Mouse (Mus musculus): Measurements from ENCODE around the gene Fbn1. TPM values are rescaled to one million over a fixed set of nuclear protein-coding genes. Genes with fewer than 3 reads are reported as not detected.

Fbn1 gene
- polyA plus RNA-seq, 1 experiment = 3.5 TPM

DNA sequence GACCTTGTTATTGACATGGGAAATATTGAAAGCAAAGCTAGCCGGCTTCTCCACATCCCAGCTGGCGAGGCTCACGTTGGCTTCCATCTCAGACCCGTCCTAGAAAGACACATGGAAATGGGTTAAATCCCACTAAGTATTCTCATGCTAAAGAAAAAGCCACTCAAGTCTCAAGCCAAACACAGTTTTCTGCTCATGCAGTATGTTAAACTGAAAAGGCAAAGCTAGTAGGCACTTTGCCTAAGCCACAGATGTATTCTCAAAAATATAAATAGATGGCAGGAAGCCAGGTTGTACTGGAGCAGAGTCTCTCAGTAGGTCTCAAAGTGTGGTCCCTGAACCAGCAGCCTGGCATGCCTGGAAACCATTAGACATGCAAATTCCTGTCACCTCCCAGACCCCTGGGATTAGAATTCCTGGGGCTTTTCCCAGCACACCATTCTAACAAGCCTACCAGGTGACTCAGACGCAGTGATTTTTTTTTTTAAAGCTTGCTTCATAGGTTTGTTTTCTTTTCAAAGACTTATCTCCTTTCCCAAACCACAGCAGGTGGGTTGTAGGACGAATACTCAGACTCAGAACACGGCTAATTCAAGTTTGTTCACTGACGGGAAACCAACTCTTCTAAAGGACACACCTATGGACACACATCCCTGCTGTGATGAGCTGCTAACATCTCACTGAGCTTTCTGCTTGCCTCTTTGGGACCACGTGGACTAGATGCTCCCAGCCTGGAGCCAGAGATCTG, 205.7 kb downstream of the Fbn1 start:
- no peak for TF ChIP-seq CTCF (IDR thresholded peaks at IDR 0.05; ENCODE audit: control insufficient read depth, insufficient read depth, low read length)
- no peak for TF ChIP-seq POLR2A (IDR thresholded peaks at IDR 0.05; ENCODE audit: borderline replicate concordance, control insufficient read depth, low read depth, low read length)
- H3K4me1 ChIP-seq (ENCODE audit: control insufficient read depth, insufficient read depth, low read length) = no peaks in the 10 kb centered on the region; the same call in 1 of the 2 replicates
- WGBS = 78% methylated on average over 9 of the region's 9 CpGs
- no peak overlapping the region for H3K4me3 ChIP-seq (replicated peaks; ENCODE audit: control insufficient read depth, low read depth, low read length)
- H3K27ac ChIP-seq (ENCODE audit: control insufficient read depth, insufficient read depth, low read depth, low read length, poor library complexity) = no peak overlapping the region

DNA sequence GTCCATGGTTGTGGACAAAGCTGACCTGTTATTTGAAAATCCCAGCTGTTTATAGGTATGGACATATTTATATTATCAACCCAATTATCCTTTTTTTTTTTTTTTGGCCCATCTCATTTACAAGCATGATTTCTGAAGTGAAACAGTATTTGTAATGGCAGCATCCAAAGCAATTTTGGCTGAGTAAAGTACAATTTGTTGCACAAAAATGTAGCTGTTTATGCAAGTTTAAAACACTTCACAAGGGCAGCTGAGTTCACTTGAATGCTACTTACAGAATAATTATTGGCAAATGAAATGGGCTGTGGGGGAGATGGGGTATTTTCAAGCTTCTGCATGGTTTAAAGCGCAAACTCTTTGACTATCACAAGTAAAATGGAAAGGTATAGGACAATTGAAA, 209.0 kb downstream of the Fbn1 start:
- WGBS = 93% methylated on average over 1 of the region's 1 CpGs
- Histone ChIP-seq H3K27ac (ENCODE audit: control insufficient read depth, insufficient read depth, low read depth, low read length, poor library complexity) (no peak overlapping the region), H3K4me1 (ENCODE audit: control insufficient read depth, insufficient read depth, low read length) (no peaks in the 10 kb centered on the region), H3K4me3 (replicated peaks; ENCODE audit: control insufficient read depth, low read depth, low read length) (no peak overlapping the region)
- TF ChIP-seq POLR2A (IDR thresholded peaks at IDR 0.05; ENCODE audit: borderline replicate concordance, control insufficient read depth, low read depth, low read length) = no peak
- TF ChIP-seq CTCF (IDR thresholded peaks at IDR 0.05; ENCODE audit: control insufficient read depth, insufficient read depth, low read length) = no peak

DNA sequence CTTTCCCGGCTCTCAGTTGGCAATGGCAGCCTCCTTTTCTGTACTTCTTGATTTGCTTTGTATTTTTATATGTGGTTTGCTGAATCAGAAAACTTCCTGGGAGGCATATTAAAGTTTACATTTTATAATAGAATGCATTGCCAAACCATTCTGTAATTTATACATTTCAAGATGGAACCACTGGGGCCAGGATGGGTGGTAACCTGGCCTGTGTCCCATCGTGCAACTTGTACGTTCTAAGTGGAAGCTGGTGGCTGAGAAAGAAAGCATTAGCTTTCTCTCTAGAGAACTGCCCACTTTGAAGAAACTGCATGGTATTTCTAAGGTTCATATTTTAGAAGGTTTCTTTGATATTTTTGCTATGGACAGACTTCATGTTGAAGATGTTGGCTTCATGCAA, 212.3 kb downstream of the Fbn1 start:
- H3K4me1 ChIP-seq (ENCODE audit: control insufficient read depth, insufficient read depth, low read length) = no peaks in the 10 kb centered on the region
- H3K4me3 ChIP-seq (replicated peaks; ENCODE audit: control insufficient read depth, low read depth, low read length) = no peak overlapping the region
- 91% methylated on average over 3 of the region's 3 CpGs for WGBS
- no peak overlapping the region for H3K27ac ChIP-seq (ENCODE audit: control insufficient read depth, insufficient read depth, low read depth, low read length, poor library complexity)
- no peak for TF ChIP-seq POLR2A (IDR thresholded peaks at IDR 0.05; ENCODE audit: borderline replicate concordance, control insufficient read depth, low read depth, low read length)
- no peak for TF ChIP-seq CTCF (IDR thresholded peaks at IDR 0.05; ENCODE audit: control insufficient read depth, insufficient read depth, low read length)

DNA sequence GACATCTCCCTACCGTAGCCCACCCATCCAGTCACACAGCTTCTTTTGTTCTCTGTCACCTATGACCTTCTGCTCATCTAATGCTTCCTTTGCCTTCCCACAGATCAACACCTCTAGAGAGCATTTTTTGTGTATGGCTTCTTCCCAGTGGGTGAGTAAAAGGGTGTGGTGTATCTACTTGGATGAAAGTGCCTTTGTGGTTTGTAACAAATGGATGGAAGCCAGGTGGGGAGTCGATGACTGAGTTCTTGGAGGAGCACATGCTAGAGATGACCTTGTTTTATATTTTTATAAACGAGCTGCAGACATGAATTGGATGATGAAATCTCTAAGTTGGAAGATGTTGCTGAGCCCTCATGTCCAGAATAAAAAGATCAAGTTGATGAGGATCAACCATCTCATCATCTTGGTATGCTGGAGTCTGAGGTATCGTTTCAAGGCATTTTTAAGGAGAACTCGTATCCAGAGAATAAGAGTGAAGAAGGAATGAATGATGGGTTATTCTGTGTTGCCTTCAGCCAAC, 213.8 kb downstream of the Fbn1 start:
- Histone ChIP-seq H3K4me3 (replicated peaks; ENCODE audit: control insufficient read depth, low read depth, low read length) (no peak overlapping the region), H3K4me1 (ENCODE audit: control insufficient read depth, insufficient read depth, low read length) (no peaks in the 10 kb centered on the region), H3K27ac (ENCODE audit: control insufficient read depth, insufficient read depth, low read depth, low read length, poor library complexity) (no peak overlapping the region)
- no peak for TF ChIP-seq CTCF (IDR thresholded peaks at IDR 0.05; ENCODE audit: control insufficient read depth, insufficient read depth, low read length)
- no peak for TF ChIP-seq POLR2A (IDR thresholded peaks at IDR 0.05; ENCODE audit: borderline replicate concordance, control insufficient read depth, low read depth, low read length)
- 72% methylated on average over 5 of the region's 5 CpGs for WGBS

DNA sequence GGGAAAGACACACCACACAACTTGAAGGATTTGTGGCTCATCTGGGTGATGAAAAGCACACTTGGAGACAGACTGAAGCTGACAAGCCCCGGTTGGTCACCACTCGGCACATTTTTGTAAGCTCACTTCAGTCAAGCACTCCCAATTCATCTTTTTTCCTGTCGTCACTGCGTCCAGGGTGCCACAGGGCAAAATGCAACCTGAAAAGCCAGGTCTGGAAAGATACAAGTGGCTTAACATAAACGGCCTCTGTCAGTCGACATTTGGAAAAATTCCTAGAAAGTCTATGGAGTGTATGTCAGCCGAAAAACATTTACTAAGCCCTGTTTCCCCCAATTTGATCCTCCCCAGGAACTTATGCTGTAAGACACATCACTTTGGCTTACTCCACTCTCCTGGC, 215.2 kb downstream of the Fbn1 start:
- Histone ChIP-seq H3K4me1 (ENCODE audit: control insufficient read depth, insufficient read depth, low read length) (no peaks in the 10 kb centered on the region), H3K4me3 (replicated peaks; ENCODE audit: control insufficient read depth, low read depth, low read length) (no peak overlapping the region), H3K27ac (ENCODE audit: control insufficient read depth, insufficient read depth, low read depth, low read length, poor library complexity) (no peak overlapping the region)
- 79% methylated on average over 7 of the region's 7 CpGs for WGBS
- no peak for TF ChIP-seq CTCF (IDR thresholded peaks at IDR 0.05; ENCODE audit: control insufficient read depth, insufficient read depth, low read length)
- no peak for TF ChIP-seq POLR2A (IDR thresholded peaks at IDR 0.05; ENCODE audit: borderline replicate concordance, control insufficient read depth, low read depth, low read length)

DNA sequence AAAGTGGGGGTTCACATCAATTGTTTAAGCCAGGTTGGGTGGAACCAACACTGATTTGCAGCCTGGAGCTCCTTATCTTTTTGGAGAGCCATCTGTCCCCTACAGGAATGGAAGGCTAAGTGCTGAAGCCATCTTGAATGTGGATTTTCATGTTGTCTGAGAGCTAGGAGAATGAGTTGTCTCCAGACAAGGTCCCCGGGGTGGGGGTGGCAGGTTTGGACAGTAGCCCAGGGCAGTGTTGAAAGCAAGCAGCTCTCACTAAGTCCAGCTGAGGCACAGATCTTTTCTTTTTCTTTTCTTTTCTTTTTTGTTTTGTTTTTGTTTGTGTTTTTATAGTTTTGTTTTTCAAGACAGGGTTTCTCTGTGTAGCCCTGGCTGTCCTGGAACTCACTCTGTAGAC, 216.7 kb downstream of the Fbn1 start:
- H3K27ac ChIP-seq (ENCODE audit: control insufficient read depth, insufficient read depth, low read depth, low read length, poor library complexity) = no peak overlapping the region
- no peak overlapping the region for H3K4me3 ChIP-seq (replicated peaks; ENCODE audit: control insufficient read depth, low read depth, low read length)
- WGBS = 71% methylated on average over 1 of the region's 1 CpGs
- no peaks in the 10 kb centered on the region for H3K4me1 ChIP-seq (ENCODE audit: control insufficient read depth, insufficient read depth, low read length)
- no peak for TF ChIP-seq CTCF (IDR thresholded peaks at IDR 0.05; ENCODE audit: control insufficient read depth, insufficient read depth, low read length)
- no peak for TF ChIP-seq POLR2A (IDR thresholded peaks at IDR 0.05; ENCODE audit: borderline replicate concordance, control insufficient read depth, low read depth, low read length)

DNA sequence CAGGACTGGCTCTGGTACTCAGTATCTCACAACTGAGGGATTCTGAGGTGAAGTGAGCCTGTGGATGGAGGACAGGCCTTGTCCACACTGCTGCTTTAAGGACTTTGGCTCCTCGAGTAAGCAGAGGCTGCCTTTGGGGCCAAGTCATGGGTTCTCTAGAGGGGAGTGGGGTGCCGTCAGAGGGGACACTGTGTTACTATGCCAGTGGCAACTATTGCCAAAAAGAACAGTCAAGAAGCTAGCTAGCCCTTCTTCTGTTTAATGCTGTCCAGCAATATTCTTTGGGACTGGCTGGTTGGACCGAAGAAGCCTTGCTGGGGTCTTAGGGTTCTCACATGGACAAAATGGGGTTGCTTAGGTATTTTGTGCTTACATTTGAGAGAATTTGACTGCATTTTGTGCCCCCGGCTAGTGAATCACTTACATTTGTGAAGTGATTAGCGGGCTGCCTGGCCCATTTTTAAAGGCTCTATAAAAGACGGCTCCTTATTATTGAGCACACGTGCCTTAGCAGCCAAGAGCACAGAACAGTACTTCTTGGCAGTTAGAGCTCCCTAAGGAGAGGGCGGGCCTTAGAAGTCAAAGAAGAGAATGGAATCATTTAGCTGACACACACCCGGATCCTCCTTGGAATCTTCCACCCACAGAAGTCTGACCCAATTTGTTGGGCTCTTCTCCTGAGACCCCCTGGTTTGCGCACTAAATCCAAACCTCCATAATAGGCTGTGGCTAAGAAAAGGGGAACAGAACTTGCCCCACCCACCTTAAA, 217.4 kb downstream of the Fbn1 start:
- Histone ChIP-seq H3K4me3 (replicated peaks; ENCODE audit: control insufficient read depth, low read depth, low read length) (no peak overlapping the region), H3K4me1 (ENCODE audit: control insufficient read depth, insufficient read depth, low read length) (no peaks in the 10 kb centered on the region), H3K27ac (ENCODE audit: control insufficient read depth, insufficient read depth, low read depth, low read length, poor library complexity) (no peak overlapping the region)
- 79% methylated on average over 10 of the region's 10 CpGs for whole genome bisulfite sequencing
- TF ChIP-seq POLR2A (IDR thresholded peaks at IDR 0.05; ENCODE audit: borderline replicate concordance, control insufficient read depth, low read depth, low read length) (no peak), CTCF (IDR thresholded peaks at IDR 0.05; ENCODE audit: control insufficient read depth, insufficient read depth, low read length) (no peak)

DNA sequence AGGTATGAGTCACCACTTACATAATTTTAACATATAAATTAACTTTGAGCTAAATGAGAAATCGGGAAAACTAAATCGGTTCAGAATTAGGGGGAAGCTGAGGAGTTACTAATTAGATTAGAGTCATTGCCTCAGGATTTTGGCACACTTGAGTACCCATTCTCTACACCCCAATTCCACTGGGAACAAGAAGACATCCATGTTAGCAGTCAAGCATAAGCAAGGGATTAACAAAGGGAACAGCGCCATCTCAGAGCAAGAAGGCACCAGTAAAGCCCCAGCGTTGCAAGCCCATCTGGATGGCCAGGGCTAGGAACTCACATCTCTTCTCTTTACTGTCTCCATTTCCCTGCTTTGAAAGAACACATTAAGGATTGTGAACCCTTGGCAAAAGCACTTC, 222.0 kb downstream of the Fbn1 start:
- Histone ChIP-seq H3K27ac (ENCODE audit: control insufficient read depth, insufficient read depth, low read depth, low read length, poor library complexity) (no peak overlapping the region), H3K4me3 (replicated peaks; ENCODE audit: control insufficient read depth, low read depth, low read length) (no peak overlapping the region), H3K4me1 (ENCODE audit: control insufficient read depth, insufficient read depth, low read length) (no peaks in the 10 kb centered on the region)
- 80% methylated on average over 4 of the region's 4 CpGs for WGBS
- TF ChIP-seq POLR2A (IDR thresholded peaks at IDR 0.05; ENCODE audit: borderline replicate concordance, control insufficient read depth, low read depth, low read length) (no peak), CTCF (IDR thresholded peaks at IDR 0.05; ENCODE audit: control insufficient read depth, insufficient read depth, low read length) (no peak)
